Mouse (Mus musculus): ENCODE measurements at regions not wholly inside any gene's neighbourhood (a gene's known extent, or its start where the extent isn't known, plus 50 kb on each side); places are given as distances from the start of the nearest gene placed in this dataset.
"Not testable (repeated sequence)": the region's sequence is repeated elsewhere in the genome, so short reads cannot be mapped to it uniquely, and the experiment has no call there.

GRCm38 (mm10) chr16:73652976-73653690 is 758.5 kb downstream of the Robo2 start:
- no peak for DNase-seq (ENCODE audit: low spot score in 2 of 2)

- peak; percentile 9 to 47 for DNase-seq (ENCODE audit: low spot score in 2 of 2)
Observed at GRCm38 (mm10) chr16:73647201-73647782, 764.3 kb downstream of the Robo2 start.

DNA sequence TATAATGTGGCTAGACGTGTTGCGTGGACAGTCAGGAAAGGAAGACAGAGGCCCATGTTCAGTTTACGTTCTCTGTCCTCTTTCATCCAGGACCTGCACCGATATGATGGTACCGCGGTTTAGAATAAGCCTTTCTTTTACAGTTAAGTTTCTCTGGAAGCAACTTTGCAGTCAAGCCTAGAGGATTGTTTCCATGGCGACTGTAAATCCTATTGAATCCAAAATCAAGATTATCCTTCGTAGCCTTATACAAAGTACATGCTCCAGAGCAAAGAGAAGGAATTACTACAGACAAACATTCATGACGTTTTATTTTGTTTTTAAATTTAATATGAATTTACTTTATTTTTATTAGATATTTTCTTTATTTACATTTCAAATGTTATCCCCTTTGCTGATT is 798.6 kb downstream of the Robo2 start:
- DNase-seq (ENCODE audit: low spot score in 2 of 2): no peak

GRCm38 (mm10) chr16:73591421-73591820 is 820.2 kb downstream of the Robo2 start:
- no peak for DNase-seq (ENCODE audit: low spot score in 2 of 2)

GRCm38 (mm10) chr16:73561216-73561615 is 850.4 kb downstream of the Robo2 start:
- DNase-seq (ENCODE audit: low spot score in 2 of 2): no peak

DNA sequence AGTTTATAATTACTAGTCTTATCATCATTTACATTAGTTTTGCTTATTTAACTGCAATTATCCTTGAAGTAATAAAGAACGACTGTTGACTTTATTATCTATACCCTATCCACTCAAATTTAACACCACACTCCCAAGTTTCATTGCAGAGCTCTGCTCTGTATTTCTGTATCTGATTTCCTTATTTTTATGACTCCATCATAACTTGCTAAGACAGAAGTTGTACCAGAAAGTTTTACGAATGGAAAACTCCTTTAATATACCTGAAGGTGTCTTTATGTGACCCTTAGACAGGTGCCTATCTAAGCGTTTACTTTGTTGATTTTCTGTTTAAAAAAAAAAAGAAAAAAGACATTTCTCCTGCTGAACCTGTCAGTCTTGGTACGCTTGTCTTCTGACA is 854.7 kb downstream of the Robo2 start:
- no peak for DNase-seq (ENCODE audit: low spot score in 2 of 2)

GRCm38 (mm10) chr16:73543651-73544050 is 868.0 kb downstream of the Robo2 start:
- DNase-seq (ENCODE audit: low spot score in 2 of 2): no peak

GRCm38 (mm10) chr16:73538040-73538439 is 873.6 kb downstream of the Robo2 start:
- DNase-seq (ENCODE audit: low spot score in 2 of 2): no peak

DNA sequence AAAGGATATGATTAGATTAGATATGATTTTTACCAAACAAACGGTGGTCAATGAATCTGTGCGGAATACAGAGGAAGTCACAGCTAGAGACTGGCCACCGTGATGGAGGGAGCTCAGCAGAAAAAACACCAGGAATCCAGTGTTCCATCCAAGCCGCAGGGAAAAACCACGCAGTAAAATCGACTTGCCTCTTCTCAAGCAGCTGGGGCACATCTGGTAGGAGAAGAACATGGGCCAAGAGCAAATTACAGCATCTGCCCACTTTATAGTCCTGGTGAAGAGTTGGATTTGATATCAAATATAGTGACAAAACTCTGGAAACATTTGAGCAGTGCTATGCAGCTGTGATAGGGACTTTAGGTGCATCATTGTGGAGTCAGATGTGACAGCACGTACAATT is 874.1 kb downstream of the Robo2 start:
- no peak for DNase-seq (ENCODE audit: low spot score in 2 of 2)

DNA sequence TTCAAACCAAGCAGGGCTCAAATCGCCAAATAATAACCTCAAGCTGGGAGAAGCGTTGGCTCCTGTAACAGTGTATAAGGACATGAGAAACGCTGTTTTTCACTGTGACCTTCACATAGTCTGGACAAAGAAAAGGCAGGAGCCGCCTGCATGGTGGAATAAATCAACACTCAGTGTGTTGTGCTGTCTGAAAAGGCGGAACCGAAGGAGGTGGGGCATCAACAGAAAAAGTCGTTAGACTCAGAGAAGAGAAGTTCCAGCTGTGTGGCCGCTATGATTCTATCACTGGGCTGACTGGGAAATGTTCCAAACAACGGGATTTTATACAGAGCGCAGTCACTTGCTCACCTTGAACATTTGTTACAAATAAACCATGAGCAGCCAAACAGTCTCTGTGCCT is 881.4 kb downstream of the Robo2 start:
- no peak for DNase-seq (ENCODE audit: low spot score in 2 of 2)

DNA sequence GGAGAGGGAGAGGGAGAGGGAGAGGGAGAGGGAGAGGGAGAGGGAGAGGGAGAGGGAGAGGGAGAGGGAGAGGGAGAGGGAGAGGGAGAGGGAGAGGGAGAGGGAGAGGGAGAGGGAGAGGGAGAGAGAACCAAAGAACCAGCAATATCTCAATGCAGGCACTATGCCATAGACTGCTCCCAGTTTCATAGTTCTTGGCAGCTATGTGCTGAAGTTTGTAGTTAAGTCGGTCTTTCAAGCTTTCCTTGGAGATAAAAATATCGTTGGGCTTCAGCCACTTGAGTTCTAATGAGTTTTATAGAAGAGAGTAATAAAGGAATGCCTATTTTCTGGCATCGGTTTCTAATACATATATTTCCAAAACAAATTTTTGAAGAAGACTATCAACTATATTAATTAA is 888.7 kb downstream of the Robo2 start:
- DNase-seq (ENCODE audit: low spot score in 2 of 2): not testable (repeated sequence)

GRCm38 (mm10) chr16:73504759-73505158 is 906.9 kb downstream of the Robo2 start:
- DNase-seq (ENCODE audit: low spot score in 2 of 2): no peak

GRCm38 (mm10) chr16:73498636-73499208 is 912.9 kb downstream of the Robo2 start:
- no peak for DNase-seq (ENCODE audit: low spot score in 2 of 2)

DNA sequence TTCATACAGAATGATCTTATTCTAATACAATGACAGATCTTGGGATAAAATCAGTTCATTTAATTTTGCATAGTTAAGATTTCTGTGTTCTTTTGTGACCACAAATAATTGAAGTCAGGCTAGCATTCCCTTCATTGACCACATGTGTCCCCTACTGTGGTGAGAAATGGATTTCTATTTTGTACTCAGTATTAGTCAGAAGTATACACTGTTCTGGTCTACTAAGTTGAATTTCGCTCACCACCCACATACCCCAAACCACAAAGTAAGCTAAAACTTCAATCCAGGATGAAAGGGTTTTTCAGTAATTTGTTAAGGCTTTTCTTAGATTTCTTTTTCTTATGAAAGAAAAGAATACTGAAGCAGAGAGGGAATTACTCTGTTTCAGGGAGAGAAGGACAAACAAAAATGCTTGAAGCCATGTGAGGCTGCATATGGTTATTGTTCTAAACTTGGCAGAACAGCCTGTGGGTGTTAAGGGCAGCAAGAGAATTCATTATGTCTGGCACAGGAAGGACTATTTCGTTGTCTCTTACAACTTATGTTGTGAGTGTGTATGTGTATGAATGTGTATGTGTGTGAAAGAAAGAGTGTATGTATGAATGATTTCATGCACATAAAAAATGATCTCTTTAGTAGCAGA is 928.3 kb downstream of the Robo2 start:
- peak in 1 of 2 experiments; percentile 23 for DNase-seq (ENCODE audit: low spot score in 2 of 2)

DNA sequence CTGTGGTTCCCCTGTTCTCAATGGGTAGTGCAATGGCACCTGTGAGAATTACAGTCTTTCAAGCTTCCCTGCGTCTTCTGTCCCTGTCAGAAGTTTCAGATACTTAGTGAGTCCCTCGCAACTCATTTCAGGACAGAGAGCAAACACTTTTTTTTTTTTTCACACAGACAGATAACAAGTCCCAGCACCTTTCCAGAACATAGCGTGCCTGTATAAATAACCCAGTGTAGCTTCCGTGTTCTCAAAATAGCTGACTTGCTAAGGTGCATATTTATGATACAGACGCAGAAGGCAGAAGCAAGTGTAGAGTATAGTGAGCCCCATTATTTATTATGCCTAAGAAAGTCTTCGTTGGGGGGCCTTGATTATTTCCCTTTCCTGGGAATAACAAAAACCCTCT is 929.4 kb downstream of the Robo2 start:
- no peak for DNase-seq (ENCODE audit: low spot score in 2 of 2)

- DNase-seq (ENCODE audit: low spot score in 2 of 2): no peak
Observed at GRCm38 (mm10) chr16:73473502-73473901, 938.1 kb downstream of the Robo2 start.

- DNase-seq (ENCODE audit: low spot score in 2 of 2): no peak
Observed at GRCm38 (mm10) chr16:73471547-73471946, 940.1 kb downstream of the Robo2 start.

DNA sequence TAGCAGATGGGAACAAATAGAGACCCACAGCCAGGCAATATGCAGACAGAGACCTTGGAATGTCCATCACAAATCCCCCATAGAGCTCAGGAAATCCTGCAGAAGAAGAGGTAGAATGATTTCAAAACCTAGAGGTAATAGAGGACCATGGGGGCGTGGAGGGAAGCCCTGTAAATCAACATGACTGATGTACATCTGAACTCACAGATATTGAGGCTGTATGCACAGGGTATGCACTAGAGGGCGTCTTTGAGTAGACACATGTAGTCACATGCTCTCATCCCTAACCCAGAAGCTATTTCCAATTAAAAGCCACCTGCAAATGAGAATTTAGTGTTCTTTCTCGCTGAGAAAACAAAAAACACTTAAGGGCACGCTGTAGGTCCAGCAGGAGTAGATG is 941.1 kb downstream of the Robo2 start:
- no peak for DNase-seq (ENCODE audit: low spot score in 2 of 2)

DNA sequence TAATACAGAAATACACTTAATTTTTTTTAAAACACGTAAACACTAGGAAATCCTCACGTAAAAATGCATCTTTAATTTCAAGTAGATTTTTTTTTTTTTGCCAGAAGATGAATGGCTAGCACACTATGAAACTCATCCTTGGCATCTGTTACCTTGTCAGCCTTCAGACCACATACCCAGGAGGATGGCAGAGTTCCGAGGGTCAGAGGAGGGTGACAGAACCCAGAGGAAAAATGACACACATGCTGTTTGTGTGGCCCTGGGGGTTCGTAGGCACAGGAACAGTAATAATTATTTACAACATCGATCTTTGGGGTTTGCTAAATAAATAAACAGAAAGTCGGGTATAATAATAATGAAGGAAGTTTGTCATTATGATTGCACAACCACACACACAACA is 945.3 kb downstream of the Robo2 start:
- DNase-seq (ENCODE audit: low spot score in 2 of 2): no peak

- no peak for DNase-seq (ENCODE audit: low spot score in 2 of 2)
Observed at GRCm38 (mm10) chr16:73462516-73462915, 949.1 kb downstream of the Robo2 start.

GRCm38 (mm10) chr16:73450634-73451245 is 960.9 kb downstream of the Robo2 start:
- DNase-seq (ENCODE audit: low spot score in 2 of 2): no peak

- DNase-seq (ENCODE audit: low spot score in 2 of 2): peak in 1 of 2 experiments; percentile 5
Observed at GRCm38 (mm10) chr16:73449836-73450235, 961.8 kb downstream of the Robo2 start.
